Mouse (Mus musculus): ENCODE measurements around the gene Bcr. TPM values are rescaled to one million over a fixed set of nuclear protein-coding genes. Genes with fewer than 3 reads are reported as not detected.
A peak's percentile ranks its signal among the peaks of the same experiment; 100 is the strongest.

Bcr gene
- total RNA-seq, 4 experiments from 2014 or later = 114 to 143 (median 128) TPM

DNA sequence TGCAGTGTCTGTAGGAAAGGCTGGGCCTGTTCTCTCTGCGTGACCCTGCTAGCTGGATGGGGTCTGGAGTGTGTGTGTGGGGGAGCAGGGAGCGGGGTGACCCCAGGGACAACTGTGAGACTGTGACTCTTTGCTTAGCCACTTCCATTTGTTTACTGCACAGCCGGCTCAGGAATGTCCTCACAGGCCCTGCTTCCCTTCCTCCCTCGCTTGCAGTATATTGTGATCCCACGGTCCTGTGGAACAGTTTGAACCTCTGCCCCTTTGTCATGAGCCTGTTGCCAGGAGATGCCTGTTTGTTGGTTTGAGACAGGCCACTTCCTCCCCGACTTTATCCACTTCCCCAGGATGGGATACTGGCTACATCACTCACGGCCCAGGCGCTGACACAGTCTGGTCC, 116.1 kb downstream of the Bcr start:
- no peak for DNase-seq (ENCODE audit: low spot score in 2 of 2)

DNA sequence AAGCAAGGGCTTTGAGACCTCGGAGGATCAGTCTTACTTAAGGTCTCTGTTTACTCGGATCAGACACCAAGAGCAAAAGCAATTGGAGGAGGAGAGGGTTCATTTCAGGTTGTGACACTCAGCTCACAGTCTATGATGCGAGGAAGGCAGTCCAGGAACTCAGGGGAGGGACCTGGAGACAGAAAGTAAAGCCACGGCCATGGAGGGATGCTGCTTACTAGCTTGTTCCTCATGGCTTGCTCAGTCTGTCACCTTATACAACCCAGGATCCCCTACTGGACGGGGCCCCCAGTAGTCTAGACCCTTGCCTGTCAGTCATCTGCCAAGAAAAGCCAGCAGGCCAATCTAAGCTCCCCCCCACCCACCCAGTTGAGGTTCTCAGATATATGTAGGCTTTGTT, 118.5 kb downstream of the Bcr start:
- no peak for DNase-seq (ENCODE audit: low spot score in 2 of 2)

DNA sequence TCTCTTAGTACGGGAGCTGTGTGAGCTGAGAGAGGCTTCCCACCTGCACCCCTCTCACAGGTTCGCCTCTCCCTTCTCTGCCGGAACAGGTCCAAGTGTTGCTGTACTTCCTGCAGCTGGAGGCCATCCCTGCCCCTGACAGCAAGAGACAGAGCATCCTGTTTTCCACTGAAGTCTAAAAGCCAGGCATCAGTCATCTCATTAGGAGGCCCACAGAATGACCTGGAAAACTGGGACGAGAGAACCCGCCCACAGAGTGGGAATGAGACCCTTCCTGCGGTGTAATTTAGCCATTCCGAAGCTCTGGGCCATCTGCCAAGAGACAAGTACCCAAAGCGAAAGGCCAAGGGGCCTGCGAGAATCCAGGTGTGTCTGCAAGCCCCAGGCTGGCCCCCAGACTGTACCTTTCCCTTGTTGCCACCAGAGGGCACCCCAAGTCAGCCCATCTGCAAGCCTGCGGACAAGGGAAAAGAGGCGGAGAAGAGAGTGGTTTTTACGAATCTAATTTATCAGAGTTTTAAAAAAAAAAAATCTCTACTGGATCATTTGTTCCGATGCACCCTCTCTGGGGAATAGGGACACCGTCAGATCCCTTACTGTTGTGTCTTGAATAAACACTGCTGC, 121.9 kb downstream of the Bcr start:
- peak; percentile 48 to 60 for DNase-seq (ENCODE audit: low spot score in 2 of 2)

DNA sequence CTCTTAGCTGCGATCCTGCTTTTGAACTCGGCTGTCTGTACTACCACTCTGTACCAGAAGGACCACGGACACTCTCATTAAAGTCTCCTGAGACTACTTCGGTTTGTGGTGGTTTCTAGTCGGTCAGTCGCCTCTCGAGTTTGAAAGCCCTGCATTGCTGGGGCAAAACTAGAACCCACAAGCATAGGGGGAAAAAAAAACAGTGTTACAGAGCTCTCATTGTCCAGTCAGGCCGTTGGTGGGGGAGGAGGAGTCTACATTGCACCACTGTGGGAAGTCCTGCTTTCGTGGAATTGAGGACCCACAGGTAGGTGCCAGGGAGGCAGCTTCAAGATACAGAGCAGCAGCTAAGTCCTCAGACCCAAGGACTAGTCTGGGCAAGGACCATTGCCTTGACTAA, 124.4 kb downstream of the Bcr start:
- DNase-seq (ENCODE audit: low spot score in 2 of 2) = no peak

DNA sequence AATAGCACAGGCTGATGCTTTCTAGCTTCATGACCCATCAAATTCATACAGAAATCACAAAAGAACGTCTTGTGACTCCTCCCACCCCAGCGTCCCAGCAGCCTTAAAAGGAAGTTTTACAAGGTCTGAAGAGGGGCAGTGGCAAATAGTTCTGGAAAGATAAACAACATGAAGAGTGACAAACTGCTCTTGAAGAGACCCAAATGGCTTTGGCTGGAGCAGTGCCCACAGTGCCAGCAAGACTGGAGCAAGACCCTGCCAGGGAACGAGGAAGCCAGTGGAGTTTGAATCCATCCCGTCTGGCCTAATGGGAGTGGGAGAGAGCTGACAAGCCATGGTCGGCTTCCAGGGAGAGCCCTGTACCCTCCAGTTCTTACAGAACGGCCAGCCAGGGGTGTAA, 126.2 kb downstream of the Bcr start:
- no peak for DNase-seq (ENCODE audit: low spot score in 2 of 2)

DNA sequence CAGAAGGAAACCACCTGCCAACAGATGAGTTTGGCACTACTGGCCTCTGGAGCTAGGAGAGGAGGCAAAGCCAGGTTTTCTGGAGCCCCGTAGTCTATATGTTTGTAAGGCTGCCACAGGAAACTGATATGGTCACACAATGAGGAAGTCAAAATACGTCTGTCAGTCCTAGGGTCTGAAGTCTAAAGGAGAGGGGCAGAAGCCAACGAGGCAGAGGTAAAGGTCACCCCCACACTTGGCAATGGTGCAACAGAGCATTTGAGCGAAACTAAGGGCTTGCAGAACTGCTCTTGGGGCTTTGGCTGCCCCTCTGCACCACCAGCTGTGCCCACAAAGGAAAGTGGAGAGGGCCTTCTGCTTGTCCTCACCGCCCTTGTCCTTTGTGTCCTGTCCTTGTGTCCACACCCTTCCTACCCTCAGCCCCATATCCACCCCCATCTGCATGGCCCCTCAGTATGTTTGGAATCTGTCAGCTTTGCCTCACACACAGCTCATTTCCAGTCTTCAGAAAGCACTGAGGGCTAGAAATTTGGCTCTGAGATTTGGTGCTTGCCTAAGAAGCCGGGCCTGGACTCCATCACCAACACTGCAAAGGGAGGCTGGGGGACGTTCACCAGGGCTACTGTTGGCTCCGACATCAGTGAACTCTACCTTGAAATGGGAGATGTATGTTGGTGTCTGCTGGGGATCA, 127.1 kb downstream of the Bcr start:
- DNase-seq (ENCODE audit: low spot score in 2 of 2) = no peak

DNA sequence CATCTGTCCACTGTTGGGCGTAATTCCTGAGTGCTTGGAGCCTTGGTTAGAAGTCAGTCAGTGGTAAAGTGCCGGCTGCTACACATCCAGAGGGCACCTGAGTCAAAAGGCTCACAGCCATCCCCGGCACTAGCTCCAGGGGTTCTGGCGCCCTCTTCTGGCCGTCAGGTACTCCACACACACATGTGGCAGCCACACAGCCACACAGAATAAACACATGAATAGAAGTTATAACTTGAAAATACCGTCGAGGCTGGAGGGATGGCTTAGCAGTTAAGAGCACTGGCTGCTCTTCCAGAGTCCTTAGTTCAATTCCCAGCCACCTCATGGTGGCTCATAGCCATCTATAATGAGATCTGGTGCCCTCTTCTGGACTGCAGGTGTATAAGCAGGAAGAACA, 131.3 kb downstream of the Bcr start:
- DNase-seq (ENCODE audit: low spot score in 2 of 2) = no peak

DNA sequence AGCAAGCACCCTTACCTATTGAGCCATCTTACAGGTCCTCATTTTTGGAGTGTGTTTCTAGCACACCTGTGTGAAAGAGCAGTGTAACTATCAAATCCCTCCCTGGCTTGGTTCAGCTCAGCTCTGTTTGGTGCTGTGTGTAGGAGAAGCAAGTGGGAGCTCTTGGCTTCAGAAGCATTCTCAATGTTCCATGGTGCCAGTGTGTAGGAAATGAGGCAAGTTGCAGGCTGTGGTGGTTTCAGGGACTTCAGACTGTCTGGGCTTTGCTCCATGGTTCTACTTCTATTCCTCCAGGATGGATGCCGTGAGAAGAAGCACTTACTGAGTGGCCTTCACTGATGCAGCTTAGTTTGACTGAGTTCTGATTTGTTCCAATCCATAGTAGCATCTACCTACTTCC, 137.4 kb downstream of the Bcr start:
- no peak for DNase-seq (ENCODE audit: low spot score in 2 of 2)

DNA sequence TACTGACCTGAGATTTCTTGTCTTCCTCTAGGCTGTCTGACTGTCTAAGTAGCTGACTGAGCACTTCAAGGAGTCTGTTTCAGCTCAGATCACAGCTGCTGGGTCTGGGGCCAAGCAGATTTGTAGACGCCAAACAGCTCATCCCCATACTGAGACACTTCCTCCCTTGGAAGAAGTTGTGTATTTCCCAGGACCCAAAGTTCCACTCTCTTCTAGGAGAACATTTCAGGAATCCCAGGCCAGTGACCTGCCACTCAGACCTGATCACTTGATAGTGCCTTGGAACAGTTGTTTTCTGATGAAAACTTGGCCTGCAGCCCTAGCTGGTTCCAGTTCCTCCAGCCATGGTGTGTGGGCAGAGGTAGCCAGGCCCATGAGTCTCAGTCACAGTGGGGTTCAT, 140.3 kb downstream of the Bcr start:
- no peak for DNase-seq (ENCODE audit: low spot score in 2 of 2)

DNA sequence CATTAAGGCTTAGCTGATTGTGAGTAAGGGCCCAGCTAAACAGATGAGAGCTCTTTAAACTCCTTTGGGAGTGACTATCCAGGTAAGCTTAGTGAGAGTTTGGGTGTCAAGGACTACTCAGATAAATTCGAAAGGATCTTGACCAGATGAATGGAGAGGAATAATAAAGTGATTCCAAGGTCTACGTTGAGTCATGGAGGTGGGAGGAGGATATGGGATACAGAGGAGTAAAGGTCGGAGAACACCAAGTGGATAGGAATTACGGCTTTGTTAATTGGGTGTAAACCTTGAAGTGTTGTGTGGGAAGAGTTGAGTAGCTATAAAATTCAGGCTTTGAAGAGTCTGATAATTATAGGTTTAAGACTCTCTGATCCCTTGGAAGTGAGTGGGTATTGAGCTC, 145.8 kb downstream of the Bcr start:
- no peak for DNase-seq (ENCODE audit: low spot score in 2 of 2)

DNA sequence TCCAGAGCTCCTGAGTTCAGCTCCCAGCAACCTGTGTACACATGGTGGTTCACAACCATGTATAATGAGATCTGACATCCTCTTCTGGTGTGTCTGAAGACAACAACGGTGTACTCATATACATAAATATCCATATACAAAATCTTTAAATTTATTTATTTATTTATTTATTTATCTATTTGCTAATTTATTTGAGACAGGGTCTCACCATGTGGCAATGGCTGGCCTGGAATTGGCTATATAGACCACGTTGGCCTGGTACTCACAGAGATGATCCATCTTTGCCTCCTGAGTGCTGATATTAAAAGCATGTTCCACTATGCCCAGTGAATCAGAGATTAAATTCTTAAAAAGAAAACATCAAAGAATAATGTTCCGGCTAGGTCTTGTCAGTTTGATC, 150.4 kb downstream of the Bcr start:
- DNase-seq (ENCODE audit: low spot score in 2 of 2) = no peak

DNA sequence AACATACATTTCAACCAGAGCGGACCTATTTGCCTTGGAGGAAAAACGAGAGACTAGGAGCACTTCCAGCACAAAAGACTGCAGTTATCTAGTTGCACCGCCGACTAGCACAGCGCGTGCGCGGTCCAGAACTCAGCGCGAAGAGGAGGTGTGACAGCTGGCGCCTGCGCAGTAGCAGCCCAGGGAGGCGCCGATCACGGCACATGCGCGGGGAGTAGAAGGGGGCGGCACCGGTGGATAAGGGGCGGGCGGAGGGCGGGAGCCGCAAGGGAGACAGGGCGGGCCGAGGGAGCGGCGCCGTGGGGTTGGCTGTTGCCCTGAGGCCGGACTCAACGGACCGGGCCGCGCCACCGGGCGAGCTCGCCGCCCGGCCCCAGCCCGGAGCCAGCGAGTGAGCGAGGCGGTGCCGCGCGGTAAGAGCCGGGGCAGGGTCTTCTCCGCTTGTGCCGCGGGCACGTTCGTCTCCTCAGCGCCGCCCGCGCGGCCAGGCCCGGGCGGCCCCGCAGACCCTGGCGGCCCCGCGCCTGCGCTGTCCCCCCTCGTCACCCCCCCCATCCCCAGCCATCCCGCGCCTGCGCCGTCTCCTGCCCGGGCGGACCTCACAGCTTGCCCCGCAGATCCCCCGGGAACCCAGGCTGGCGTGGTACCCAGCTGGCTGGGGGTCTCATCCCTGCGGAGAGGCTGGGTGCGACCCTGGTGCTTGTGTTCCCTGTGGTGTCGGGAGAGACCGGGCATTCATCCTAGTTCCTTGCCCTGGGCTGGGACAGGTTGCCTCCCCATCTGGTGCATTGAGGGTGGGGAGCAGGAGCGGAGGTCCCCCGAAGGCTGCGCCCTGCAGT, 151.6 kb downstream of the Bcr start, which contains the start of gene Specc1l:
TSS of gene Specc1l (plus strand) at position 267 of the 839 bp plus-strand sequence.
- DNase-seq (ENCODE audit: low spot score in 2 of 2) = peak; percentile 82 to 95

DNA sequence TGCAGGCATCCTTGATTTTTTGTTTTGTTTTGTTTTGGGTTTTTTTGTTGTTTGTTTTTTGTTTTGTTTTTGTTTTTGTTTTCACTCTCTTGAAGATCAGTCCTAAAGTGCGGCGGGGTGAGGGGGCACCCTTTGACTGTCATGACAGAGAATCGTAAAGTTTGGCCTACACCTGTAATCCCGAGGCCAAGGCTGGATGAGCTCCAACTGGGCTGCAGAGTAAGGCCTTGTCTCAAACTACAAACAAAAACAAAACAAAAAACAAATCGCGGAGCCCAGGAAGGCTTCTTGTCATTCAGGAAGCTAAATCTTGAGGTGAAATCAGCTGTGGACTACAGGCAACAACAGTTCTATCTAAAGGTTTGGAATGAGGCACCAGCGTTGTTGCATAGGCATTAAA, 152.6 kb downstream of the Bcr start:
- DNase-seq (ENCODE audit: low spot score in 2 of 2) = no peak

DNA sequence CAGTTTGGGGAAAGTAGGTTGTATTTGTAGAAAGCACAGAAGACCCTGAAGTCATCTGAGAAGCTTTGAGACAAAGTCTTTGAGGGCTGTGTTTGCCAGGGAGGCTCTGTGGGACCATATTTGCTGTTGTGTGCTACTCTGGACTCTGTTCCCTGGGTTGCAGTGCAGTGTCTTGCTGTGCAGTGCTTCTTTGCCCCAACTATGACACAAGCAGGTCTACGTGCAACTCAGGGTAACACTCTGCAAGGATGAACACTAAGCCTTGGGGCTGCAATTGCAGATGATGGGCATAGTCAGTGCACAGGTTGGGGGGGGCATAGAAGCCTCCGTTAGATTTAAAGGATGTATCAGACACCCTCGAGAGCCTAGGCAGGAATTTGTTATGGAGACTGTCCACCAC, 160.3 kb downstream of the Bcr start:
- no peak for DNase-seq (ENCODE audit: low spot score in 2 of 2)

DNA sequence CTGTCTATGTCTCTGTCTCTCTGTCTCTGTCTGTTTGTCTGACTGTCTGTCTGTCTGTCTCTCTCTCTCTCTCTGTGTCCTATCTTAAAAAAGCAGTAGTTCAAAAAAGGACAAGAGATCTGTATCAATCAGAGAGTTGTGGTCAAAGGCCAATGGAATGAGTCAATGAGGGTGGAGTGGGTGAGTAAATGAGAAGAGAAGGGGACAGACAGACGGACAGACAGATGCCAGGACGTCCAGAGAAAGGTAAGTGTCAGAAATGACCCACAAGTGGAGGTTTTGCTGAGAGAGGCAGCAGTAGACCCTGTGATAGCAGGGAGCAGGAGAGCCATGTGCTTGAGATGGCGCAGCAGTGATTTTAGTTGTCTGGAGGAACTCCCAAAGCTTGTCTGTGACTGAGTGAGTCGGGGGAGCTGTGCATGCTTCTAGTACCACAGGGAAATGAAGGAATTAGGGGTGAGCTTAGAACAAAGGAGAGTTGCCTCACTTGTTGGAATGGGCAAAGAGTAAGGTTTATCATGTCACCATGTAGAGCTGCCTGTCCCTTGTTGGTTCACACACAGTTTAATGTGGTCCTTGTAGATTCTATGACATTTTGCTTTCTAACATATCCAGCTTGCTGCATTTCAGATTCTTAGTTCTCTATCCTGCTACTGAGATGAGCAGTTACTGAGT, 161.7 kb downstream of the Bcr start:
- DNase-seq (ENCODE audit: low spot score in 2 of 2) = no peak

DNA sequence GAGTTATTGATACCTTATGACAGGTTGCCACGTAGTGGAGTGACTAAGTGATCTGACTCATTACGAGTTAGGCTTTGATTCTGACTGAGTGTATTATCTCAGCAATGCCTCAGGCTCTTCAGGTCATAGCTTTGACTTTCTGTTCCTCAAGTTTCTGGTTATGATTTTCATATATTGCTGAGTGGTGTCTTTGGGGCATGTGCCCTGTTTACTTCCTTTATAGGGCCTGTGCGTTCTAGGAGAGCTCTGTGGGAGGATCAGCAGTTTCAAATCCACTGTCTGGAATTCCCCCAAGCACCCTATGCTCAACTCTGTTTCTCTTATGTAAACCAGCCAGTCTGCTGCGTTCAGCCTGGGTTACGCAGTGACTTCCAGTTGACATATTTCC, 162.2 kb downstream of the Bcr start:
- DNase-seq (ENCODE audit: low spot score in 2 of 2) = no peak

DNA sequence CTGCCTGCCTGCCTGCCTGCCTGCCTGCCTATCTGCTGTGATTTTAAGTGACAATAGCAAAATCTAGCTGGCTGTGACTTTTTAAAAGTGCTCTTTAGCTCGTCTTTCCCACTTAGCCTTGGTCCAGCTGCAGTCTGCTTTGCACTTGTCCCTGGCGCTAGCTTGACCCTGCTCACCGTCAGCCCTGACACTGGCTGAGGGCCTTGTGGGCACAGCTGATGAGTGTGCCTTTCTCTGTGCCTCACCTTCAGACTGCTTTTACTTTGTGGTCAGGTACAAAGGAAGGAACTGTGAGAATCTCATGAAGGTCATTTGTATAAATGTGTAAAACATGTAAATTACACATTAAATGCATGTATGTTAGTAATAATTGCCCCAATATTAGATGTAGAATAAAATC, 163.8 kb downstream of the Bcr start:
- DNase-seq (ENCODE audit: low spot score in 2 of 2) = no peak

DNA sequence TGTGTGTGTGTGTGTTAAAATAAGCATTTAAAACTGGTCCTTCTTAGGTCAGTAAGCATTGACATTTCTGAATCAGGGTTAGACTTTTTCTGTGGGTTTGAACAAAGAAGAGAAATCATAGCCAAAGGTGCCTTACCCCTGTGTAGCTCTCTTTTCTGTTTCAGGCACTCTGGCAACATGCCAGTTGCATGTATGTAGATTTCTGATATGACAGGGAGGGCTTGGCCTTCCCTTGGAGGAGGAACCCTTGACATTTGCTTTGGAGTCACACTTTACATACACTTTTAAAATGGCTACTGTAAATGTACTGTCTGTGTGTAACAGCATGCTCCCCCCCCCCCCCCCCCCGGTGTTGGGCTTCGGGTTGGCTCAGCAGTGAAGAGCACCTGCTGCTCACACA, 164.2 kb downstream of the Bcr start:
- no peak for DNase-seq (ENCODE audit: low spot score in 2 of 2)

DNA sequence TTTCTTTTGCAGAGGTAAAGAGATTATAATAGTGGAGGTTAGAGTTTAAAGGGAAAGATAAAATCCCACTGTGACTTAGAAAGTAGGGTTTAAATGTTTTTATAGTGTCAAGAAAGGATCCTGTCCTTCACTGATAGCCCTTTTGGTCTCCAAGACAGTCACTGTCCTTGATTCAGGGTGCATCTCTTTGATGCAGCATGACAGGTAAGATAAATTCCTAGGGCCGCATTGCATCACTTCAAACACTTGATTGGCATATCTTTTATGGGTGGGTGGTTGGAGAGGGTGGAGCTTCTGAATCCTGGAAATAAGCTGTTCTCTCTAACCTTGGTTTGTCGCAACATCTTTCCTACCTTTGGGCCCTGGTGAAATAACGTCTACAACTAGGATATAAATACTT, 167.0 kb downstream of the Bcr start:
- DNase-seq (ENCODE audit: low spot score in 2 of 2) = no peak

DNA sequence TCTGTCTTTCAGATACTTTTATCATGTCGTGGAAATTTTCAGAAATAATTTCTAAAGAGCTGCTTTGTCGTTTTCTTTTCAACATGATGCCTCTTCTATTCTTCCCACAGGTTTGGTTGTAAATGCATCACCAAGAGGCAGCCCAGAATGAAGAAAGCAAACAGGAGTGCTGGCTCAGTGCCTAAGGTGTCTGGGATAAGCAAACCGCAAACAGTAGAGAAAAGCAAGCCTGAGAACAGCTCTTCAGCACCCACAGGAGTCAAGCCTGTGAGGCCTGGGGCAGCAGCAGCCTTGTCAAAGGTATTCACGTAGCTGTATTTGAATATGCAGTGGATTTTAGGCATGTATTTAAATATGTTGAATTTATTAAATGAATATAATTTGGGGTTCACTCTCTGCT, 170.2 kb downstream of the Bcr start:
- no peak for DNase-seq (ENCODE audit: low spot score in 2 of 2)

DNA sequence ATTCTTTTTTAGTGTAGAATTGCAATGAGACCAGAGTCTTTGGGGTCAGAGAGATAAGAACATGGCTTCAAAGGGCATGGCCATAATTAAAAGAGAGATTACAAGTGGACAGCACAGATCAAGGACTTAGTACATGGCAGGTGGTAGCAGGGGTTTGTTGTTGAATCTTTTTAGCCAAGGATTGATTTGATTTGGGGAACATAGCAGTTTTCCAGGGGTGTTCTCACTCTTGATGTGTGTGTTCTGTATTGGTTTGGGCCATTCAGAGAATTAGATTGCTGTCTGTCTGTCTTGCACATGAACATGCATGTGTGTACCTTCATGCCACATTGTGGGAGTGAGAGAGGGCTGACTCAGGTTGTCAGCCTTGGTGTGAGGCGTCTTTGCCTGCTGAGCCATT, 171.5 kb downstream of the Bcr start:
- DNase-seq (ENCODE audit: low spot score in 2 of 2) = no peak

DNA sequence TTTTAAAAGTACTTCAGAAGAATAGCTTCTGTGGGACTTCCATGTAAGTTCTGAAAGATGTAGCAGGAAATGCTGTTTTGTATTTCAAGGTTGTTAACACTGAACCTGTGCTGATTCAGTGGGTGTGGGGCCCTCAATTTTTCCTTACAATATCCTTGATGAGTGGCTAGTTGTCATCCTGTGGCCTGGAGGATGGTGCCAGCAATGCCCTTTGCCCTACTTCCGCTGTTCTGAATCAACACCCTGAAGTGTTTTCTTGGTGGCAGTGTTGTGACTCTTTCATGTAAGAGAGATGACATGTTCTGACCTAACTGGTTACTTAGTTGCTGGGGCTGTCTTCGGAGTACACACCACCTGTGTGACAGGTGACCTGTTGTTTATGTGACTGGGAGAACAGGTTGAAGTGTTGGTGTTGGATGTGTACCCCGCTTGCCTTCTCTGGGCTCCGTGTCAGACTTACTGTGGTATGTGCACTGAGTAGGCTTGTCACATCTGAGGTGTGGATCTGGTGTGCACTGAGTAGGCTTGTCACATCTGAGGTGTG, 172.3 kb downstream of the Bcr start:
- DNase-seq (ENCODE audit: low spot score in 2 of 2) = no peak

Measured in left cerebral cortex, adult 8-10 months (tissue).